Mouse (Mus musculus) brain, embryonic 18.5 days (tissue): Measurements from ENCODE around the gene Erbb4.

Experiments
- DNase-seq: peaks from one replicate; pipeline ENCODE4 v3.0.0-alpha.2; 2012; ENCODE audit warnings: low read depth, low spot score

Erbb4 gene

GRCm38 (mm10) chr1:69027816-69028215, 80.0 kb downstream of the Erbb4 start:
- DNase-seq, result no peak

GRCm38 (mm10) chr1:69024858-69025257, 83.0 kb downstream of the Erbb4 start:
- DNase-seq, result no peak

GRCm38 (mm10) chr1:69023157-69023925, 84.5 kb downstream of the Erbb4 start:
- DNase-seq, result no peak

DNA sequence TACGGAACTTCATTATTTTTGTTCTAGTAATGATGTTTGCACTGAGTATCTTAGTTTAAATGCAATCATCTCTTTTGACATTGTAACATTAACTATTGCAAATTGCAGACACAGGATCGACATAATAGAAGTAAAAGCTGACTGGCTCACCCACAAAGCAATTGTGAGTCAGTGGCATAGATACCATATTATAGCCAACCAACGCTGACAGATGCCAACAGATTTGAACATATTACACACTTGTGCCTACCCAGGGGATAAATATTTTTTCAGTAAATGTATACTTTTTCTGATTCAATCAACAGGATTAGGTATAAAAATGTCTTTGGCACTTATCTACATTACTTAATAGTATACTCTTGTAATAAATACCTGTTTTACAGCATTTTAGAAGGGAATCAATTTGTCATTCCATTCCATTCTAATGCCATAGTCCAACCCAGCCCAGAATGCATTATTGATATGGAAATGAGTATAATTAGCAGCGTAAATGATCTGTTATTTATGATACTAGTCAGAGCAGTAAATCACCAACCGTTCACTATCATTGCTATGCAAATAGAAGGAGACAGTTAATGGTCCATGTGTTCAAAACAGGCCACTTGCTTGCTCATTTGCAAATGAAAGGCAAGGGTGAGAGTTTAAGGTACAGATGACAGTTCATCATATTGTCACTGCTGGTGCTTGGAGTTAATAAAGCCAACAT, 97.9 kb downstream of the Erbb4 start:
- DNase-seq, result no peak

DNA sequence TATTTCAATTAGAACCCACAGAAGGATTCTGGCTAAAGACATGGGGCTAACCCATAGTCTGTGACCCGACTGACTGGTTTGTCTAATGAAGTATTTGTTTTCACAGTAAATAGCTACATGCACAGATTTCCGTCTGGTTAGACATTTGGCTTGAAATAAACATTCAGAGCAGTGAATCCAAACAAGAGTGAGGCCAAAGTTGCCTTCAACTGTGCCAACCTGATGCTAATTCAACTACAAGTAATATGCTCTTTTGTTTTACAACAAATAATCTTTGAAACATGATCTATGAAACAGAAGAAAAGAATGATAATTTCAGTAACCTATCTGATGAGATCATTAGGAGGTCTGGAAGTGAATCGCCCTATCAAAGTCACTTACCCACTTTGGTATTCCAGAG, 106.5 kb downstream of the Erbb4 start:
- DNase-seq, result no peak

- DNase-seq, result no peak
Measured at GRCm38 (mm10) chr1:68979251-68979650, 128.6 kb downstream of the Erbb4 start.

DNA sequence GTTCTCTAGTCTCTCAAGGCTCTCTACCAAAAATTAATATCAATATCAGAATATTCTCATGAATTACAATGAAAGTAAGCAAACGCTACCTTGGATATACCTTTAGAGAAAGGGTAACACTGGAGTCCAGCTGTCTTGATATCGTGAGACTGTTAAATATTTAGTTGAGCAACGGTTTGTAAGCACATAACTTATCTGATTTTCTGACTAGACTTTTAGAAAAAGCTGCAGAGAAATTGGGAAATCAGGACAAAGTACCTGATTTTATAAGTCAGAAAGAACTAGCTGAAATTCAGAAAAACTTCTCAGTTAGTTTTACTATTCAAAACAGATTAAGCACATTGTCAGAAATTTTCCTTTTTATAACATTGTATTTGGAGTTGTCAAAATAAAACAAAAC, 129.3 kb downstream of the Erbb4 start:
- no peak for DNase-seq

- no peak for DNase-seq
Measured at GRCm38 (mm10) chr1:68973355-68974127, 134.3 kb downstream of the Erbb4 start.

DNA sequence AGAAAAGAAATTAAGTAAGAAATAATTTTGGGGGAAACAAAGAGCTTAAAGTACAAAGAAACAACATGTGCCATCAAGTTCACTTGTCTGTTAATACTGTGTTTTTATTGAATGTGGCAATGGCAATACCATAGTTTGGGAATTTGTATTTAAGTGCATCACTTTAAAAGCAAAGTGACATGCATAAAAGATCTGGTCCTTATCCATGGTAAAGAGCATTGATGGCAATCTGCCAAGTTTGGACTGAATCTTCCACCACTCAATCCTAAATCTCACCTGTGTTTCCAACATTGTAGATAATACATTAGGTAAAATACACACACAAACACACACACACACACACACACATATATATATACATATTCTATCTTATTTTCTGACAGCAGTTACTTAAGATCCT, 143.7 kb downstream of the Erbb4 start:
- no peak for DNase-seq

GRCm38 (mm10) chr1:68961365-68962116, 146.3 kb downstream of the Erbb4 start:
- no peak for DNase-seq

GRCm38 (mm10) chr1:68956766-68957533, 150.9 kb downstream of the Erbb4 start:
- DNase-seq, result no peak

- DNase-seq, result no peak
Measured at GRCm38 (mm10) chr1:68955482-68955881, 152.4 kb downstream of the Erbb4 start.

- DNase-seq, result no peak
Measured at GRCm38 (mm10) chr1:68943141-68943540, 164.7 kb downstream of the Erbb4 start.

DNA sequence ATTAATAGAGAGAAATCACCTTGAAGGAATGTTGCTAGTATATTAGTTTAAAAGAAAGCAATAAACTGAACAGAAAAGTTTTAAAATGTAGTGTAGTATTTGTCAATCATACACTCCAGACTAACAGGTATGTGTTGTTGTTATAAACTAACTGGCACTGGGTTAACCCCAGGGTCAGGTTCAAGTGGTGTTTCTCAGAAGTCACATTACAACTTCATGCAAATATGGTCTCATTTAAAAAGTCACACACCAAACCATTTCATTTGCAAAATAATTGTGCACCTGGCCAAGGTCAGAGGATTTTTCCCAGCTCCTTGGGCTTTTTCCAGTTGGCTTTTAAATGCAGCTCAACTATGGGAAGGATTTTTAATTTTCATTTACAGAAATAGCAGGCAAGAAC, 173.1 kb downstream of the Erbb4 start:
- no peak for DNase-seq

DNA sequence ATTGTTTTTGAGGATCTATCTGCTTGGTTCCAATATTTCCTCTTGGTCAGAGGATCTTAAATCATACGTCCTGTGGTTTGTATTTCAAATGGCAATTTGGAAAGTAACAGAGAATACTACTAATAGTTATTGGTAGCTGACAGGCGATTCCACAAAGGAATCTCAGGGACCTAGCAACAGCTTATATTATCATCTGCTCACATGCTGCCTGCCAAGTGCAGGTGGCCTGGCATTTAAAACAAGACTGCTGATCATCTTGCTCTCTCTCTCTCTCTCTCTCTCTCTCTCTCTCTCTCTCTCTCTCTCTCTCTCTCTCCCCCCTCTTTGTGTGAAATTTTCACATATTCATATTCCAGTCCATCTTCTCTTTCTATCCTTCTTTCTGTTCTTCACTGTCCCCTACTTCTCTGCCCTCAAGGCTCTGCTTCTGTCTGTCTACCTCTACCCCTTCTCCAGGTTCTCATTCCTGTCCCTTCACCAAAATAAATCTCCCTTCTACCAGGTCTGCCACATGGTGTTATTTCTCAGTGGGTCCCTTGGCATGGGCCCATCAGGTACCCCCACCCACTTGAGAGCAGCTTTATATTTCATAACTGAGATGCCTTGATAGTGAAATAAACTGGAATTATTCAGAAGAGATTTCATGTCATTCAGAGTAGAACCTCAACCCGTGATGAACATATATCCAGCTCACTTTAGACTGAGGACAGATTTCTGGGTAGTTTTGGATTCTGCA, 174.4 kb downstream of the Erbb4 start:
- DNase-seq, result no peak

GRCm38 (mm10) chr1:68917828-68918227, 190.0 kb downstream of the Erbb4 start:
- DNase-seq, result no peak

DNA sequence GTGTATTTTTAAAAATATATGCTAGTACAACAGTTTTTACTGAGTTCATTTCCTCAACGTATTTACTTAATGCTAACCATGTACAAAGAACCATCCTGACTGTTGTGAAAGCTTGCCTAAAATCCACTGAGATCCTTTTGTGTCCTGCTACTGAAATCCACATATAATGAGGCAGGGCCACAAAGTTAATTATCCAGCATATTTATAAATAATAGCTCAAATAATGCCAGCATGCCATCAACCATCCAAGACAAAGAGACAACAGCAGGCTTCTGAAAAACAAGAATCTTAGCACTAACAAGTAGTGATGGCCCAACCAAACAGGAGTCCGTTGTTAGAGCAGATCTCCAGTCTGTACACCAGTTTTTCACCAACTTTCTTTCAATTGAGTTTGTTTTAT, 215.8 kb downstream of the Erbb4 start:
- DNase-seq, result no peak

GRCm38 (mm10) chr1:68886823-68887222, 221.0 kb downstream of the Erbb4 start:
- DNase-seq, result no peak

GRCm38 (mm10) chr1:68874954-68875353, 232.9 kb downstream of the Erbb4 start:
- DNase-seq, result no peak

- DNase-seq, result peak; percentile 32
Measured at GRCm38 (mm10) chr1:68873635-68874020, 234.2 kb downstream of the Erbb4 start.
